Mouse (Mus musculus): ENCODE measurements around the gene Prex1.

Prex1 gene

GRCm38 (mm10) chr2:166726891-166727290 lies 13.3 kb upstream of the Prex1 start:
- peak; percentile 26 for DNase-seq (ENCODE audit: low read depth, low spot score)

GRCm38 (mm10) chr2:166720416-166720815 lies 6.8 kb upstream of the Prex1 start:
- no peak for DNase-seq (ENCODE audit: low read depth, low spot score)

GRCm38 (mm10) chr2:166719930-166720305 lies 6.3 kb upstream of the Prex1 start:
- DNase-seq (ENCODE audit: low read depth, low spot score): no peak

GRCm38 (mm10) chr2:166719301-166719929 lies 5.8 kb upstream of the Prex1 start:
- DNase-seq (ENCODE audit: low read depth, low spot score): no peak

GRCm38 (mm10) chr2:166716067-166716466 lies 2.4 kb upstream of the Prex1 start:
- DNase-seq (ENCODE audit: low read depth, low spot score): no peak

GRCm38 (mm10) chr2:166714427-166714699 lies 731 bp upstream of the Prex1 start:
- DNase-seq (ENCODE audit: low read depth, low spot score): no peak

- peak; percentile 47 for DNase-seq (ENCODE audit: low read depth, low spot score)
Measured at GRCm38 (mm10) chr2:166712801-166713689, 587 bp downstream of the Prex1 start.

GRCm38 (mm10) chr2:166712310-166712709 lies 1.3 kb downstream of the Prex1 start:
- peak; percentile 12 for DNase-seq (ENCODE audit: low read depth, low spot score)

GRCm38 (mm10) chr2:166711681-166712132 lies 1.9 kb downstream of the Prex1 start:
- no peak for DNase-seq (ENCODE audit: low read depth, low spot score)

GRCm38 (mm10) chr2:166709883-166710282 lies 3.7 kb downstream of the Prex1 start:
- DNase-seq (ENCODE audit: low read depth, low spot score): no peak

- no peak for DNase-seq (ENCODE audit: low read depth, low spot score)
Measured at GRCm38 (mm10) chr2:166708304-166708703, 5.3 kb downstream of the Prex1 start.

- no peak for DNase-seq (ENCODE audit: low read depth, low spot score)
Measured at GRCm38 (mm10) chr2:166706526-166706925, 7.1 kb downstream of the Prex1 start.

- no peak for DNase-seq (ENCODE audit: low read depth, low spot score)
Measured at GRCm38 (mm10) chr2:166703491-166703890, 10.1 kb downstream of the Prex1 start.

GRCm38 (mm10) chr2:166702113-166702445 lies 11.6 kb downstream of the Prex1 start:
- no peak for DNase-seq (ENCODE audit: low read depth, low spot score)

- DNase-seq (ENCODE audit: low read depth, low spot score): peak; percentile 35
Measured at GRCm38 (mm10) chr2:166701248-166702112, 12.2 kb downstream of the Prex1 start.

- DNase-seq (ENCODE audit: low read depth, low spot score): no peak
Measured at GRCm38 (mm10) chr2:166700732-166701131, 12.9 kb downstream of the Prex1 start.

GRCm38 (mm10) chr2:166700116-166700515 lies 13.5 kb downstream of the Prex1 start:
- DNase-seq (ENCODE audit: low read depth, low spot score): no peak

- DNase-seq (ENCODE audit: low read depth, low spot score): no peak
Measured at GRCm38 (mm10) chr2:166699552-166699951, 14.1 kb downstream of the Prex1 start.

- DNase-seq (ENCODE audit: low read depth, low spot score): no peak
Measured at GRCm38 (mm10) chr2:166694616-166695015, 19.0 kb downstream of the Prex1 start.

GRCm38 (mm10) chr2:166693394-166693793 lies 20.2 kb downstream of the Prex1 start:
- no peak for DNase-seq (ENCODE audit: low read depth, low spot score)

- DNase-seq (ENCODE audit: low read depth, low spot score): peak; percentile 50
Measured at GRCm38 (mm10) chr2:166691602-166692509, 21.8 kb downstream of the Prex1 start.

Measured in forelimb bud, embryonic 11.5 days (tissue).